Mouse (Mus musculus): ENCODE results near the gene Slc4a4.
A peak's percentile ranks its signal among the peaks of the same experiment; 100 is the strongest.
"Not testable (repeated sequence)": the region's sequence is repeated elsewhere in the genome, so short reads cannot be mapped to it uniquely, and the experiment has no call there.

Slc4a4 gene

GRCm38 (mm10) chr5:89077711-89078110 lies 191.1 kb downstream of the Slc4a4 start:
- no peak for DNase-seq (ENCODE audit: low read depth)

- no peak for DNase-seq (ENCODE audit: low read depth)
Measured at GRCm38 (mm10) chr5:89083476-89083875, 196.9 kb downstream of the Slc4a4 start.

GRCm38 (mm10) chr5:89087916-89088315 lies 201.3 kb downstream of the Slc4a4 start:
- DNase-seq (ENCODE audit: low read depth) = no peak

- no peak for DNase-seq (ENCODE audit: low read depth)
Measured at GRCm38 (mm10) chr5:89088462-89088861, 201.8 kb downstream of the Slc4a4 start.

- DNase-seq (ENCODE audit: low read depth) = peak; percentile 77
Measured at GRCm38 (mm10) chr5:89090131-89090530, 203.5 kb downstream of the Slc4a4 start.

- no peak for DNase-seq (ENCODE audit: low read depth)
Measured at GRCm38 (mm10) chr5:89096371-89096770, 209.8 kb downstream of the Slc4a4 start.

GRCm38 (mm10) chr5:89097291-89097690 lies 210.7 kb downstream of the Slc4a4 start:
- DNase-seq (ENCODE audit: low read depth) = no peak

- no peak for DNase-seq (ENCODE audit: low read depth)
Measured at GRCm38 (mm10) chr5:89098121-89098520, 211.5 kb downstream of the Slc4a4 start.

GRCm38 (mm10) chr5:89099886-89100285 lies 213.3 kb downstream of the Slc4a4 start:
- no peak for DNase-seq (ENCODE audit: low read depth)

- DNase-seq (ENCODE audit: low read depth) = no peak
Measured at GRCm38 (mm10) chr5:89102560-89102959, 215.9 kb downstream of the Slc4a4 start.

GRCm38 (mm10) chr5:89105346-89105745 lies 218.7 kb downstream of the Slc4a4 start:
- DNase-seq (ENCODE audit: low read depth) = no peak

GRCm38 (mm10) chr5:89106217-89106616 lies 219.6 kb downstream of the Slc4a4 start:
- no peak for DNase-seq (ENCODE audit: low read depth)

GRCm38 (mm10) chr5:89108809-89109208 lies 222.2 kb downstream of the Slc4a4 start:
- no peak for DNase-seq (ENCODE audit: low read depth)

GRCm38 (mm10) chr5:89109832-89110231 lies 223.2 kb downstream of the Slc4a4 start:
- no peak for DNase-seq (ENCODE audit: low read depth)

- not testable (repeated sequence) for DNase-seq (ENCODE audit: low read depth)
Measured at GRCm38 (mm10) chr5:89111987-89112386, 225.4 kb downstream of the Slc4a4 start.

GRCm38 (mm10) chr5:89120881-89121280 lies 234.3 kb downstream of the Slc4a4 start:
- DNase-seq (ENCODE audit: low read depth) = no peak

GRCm38 (mm10) chr5:89123270-89123903 lies 236.8 kb downstream of the Slc4a4 start:
- DNase-seq (ENCODE audit: low read depth) = no peak

- no peak for DNase-seq (ENCODE audit: low read depth)
Measured at GRCm38 (mm10) chr5:89128210-89128609, 241.6 kb downstream of the Slc4a4 start.

GRCm38 (mm10) chr5:89135776-89136175 lies 249.2 kb downstream of the Slc4a4 start:
- DNase-seq (ENCODE audit: low read depth) = no peak

- DNase-seq (ENCODE audit: low read depth) = no peak
Measured at GRCm38 (mm10) chr5:89140070-89140469, 253.5 kb downstream of the Slc4a4 start.

GRCm38 (mm10) chr5:89141761-89142160 lies 255.1 kb downstream of the Slc4a4 start:
- DNase-seq (ENCODE audit: low read depth) = no peak

- no peak for DNase-seq (ENCODE audit: low read depth)
Measured at GRCm38 (mm10) chr5:89146276-89146675, 259.7 kb downstream of the Slc4a4 start.

GRCm38 (mm10) chr5:89147282-89147790 lies 260.7 kb downstream of the Slc4a4 start:
- peak; percentile 28 for DNase-seq (ENCODE audit: low read depth)

GRCm38 (mm10) chr5:89149436-89150040 lies 262.9 kb downstream of the Slc4a4 start:
- DNase-seq (ENCODE audit: low read depth) = no peak
